ENCODE assay signal across 25 mouse cellular contexts in the genomic region with DNA sequence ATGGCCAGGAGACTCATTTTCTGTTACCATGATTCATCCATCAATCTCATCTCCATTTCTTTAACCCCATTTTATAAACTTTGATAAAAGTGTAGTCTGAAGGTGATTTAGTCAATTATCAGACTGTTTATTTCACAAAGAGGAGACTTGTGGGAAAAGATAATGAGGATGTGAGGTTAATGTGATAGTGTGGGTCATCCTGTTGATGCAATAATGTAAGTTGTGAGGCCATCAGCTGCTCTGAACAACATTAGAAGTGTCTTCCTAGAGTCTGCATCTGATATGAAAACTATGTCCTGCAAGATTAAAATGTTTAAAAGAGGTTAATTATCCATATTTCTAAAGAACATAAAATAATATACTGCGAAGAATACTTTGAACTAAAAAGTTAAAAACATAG.
"Had no signal": no experiment of that assay in that cellular context is flagged by ENCODE, and none has a peak within 500 bp of the region (broad histone marks: within the 10 kb centered on the region; RNA-seq: fewer than 3 reads in every experiment).

No protein-coding gene starts in this region.

- H3K27me3 ChIP-seq: heart, embryonic 13.5 days; heart, embryonic 15.5 days; hindbrain, embryonic 13.5 days; hindbrain, embryonic 15.5 days; kidney, embryonic 15.5 days; limb, embryonic 12.5 days had no signal

- H3K36me3 ChIP-seq: heart, embryonic 13.5 days; heart, embryonic 15.5 days; hindbrain, embryonic 13.5 days; hindbrain, embryonic 15.5 days; kidney, embryonic 15.5 days; limb, embryonic 10.5 days; limb, embryonic 12.5 days had no signal

- ATAC-seq: hindbrain, postnatal 0 days; intestine, embryonic 16.5 days had no signal

- H3K4me1 ChIP-seq: heart, embryonic 13.5 days; heart, embryonic 15.5 days; hindbrain, embryonic 13.5 days; hindbrain, embryonic 15.5 days; kidney, embryonic 15.5 days; limb, embryonic 10.5 days; limb, embryonic 12.5 days had no signal

- DNase-seq: gastrocnemius, postnatal 14 days; gastrocnemius, postnatal 36 days; heart, adult 2 months; heart, postnatal 14 days; heart, postnatal 36 days; kidney, adult 11 months; kidney, adult 2 months; kidney, adult 9 months; kidney, postnatal 14 days; kidney, postnatal 36 days; layer of hippocampus, adult 9-11 months; layer of hippocampus, postnatal 36 days; liver had no signal

- H3K27ac ChIP-seq: heart, adult 2 months; heart, embryonic 13.5 days; heart, embryonic 15.5 days; hindbrain, embryonic 13.5 days; hindbrain, embryonic 15.5 days; hindbrain, postnatal 0 days; kidney, embryonic 15.5 days; kidney, postnatal 0 days; limb, embryonic 10.5 days; limb, embryonic 12.5 days had no signal

- H3K9ac ChIP-seq: heart, embryonic 13.5 days; heart, embryonic 15.5 days; hindbrain, embryonic 13.5 days; hindbrain, embryonic 15.5 days; kidney, embryonic 15.5 days; limb, embryonic 12.5 days had no signal

- H3K4me3 ChIP-seq: heart, adult 2 months; heart, embryonic 13.5 days; heart, embryonic 15.5 days; hindbrain, embryonic 13.5 days; hindbrain, embryonic 15.5 days; kidney, embryonic 15.5 days; limb, embryonic 10.5 days; limb, embryonic 12.5 days had no signal

- H3K4me2 ChIP-seq: heart, embryonic 11.5 days; heart, embryonic 13.5 days; heart, embryonic 15.5 days; hindbrain, embryonic 13.5 days; hindbrain, embryonic 15.5 days; kidney, embryonic 15.5 days; limb, embryonic 12.5 days; liver, embryonic 11.5 days had no signal

- H3K9me3 ChIP-seq: heart, embryonic 13.5 days; heart, embryonic 15.5 days; hindbrain, embryonic 13.5 days; hindbrain, embryonic 15.5 days; kidney, embryonic 15.5 days; limb, embryonic 10.5 days; limb, embryonic 12.5 days had no signal
